ENCODE assay signal across 8 mouse cellular contexts in genomic region chr3:142743973-142744898, GRCm38 (mm10). TPM values are rescaled to one million over a fixed set of nuclear protein-coding genes. Genes with fewer than 3 reads are reported as not detected.
DNase-seq lines count a peak whose midpoint lies in the region; ATAC-seq and TF ChIP-seq lines count a peak whose summit lies in the region.

No protein-coding gene starts in this region.

- no peak overlapping the region for H3K4me3 ChIP-seq in spleen, adult 2 months (ENCODE audit: extremely low read depth, insufficient read depth, insufficient read length)
- H3K4me3 ChIP-seq in bone marrow, adult 2 months (replicated peaks; ENCODE audit: control insufficient read depth, low read depth, low read length): no peak overlapping the region
- no peak overlapping the region for H3K4me3 ChIP-seq in forebrain, embryonic 11.5 days (ENCODE audit: low read depth, low read length)

- no peaks in the 10 kb centered on the region for H3K27me3 ChIP-seq in spleen, adult 2 months (ENCODE audit: control insufficient read depth, insufficient read depth, low read length)
- no peaks in the 10 kb centered on the region for H3K27me3 ChIP-seq in forebrain, embryonic 11.5 days (ENCODE audit: control insufficient read depth, insufficient read depth, low read length)

- H3K4me2 ChIP-seq in forebrain, embryonic 11.5 days (ENCODE audit: low read depth, low read length, severe bottlenecking): no peak overlapping the region

- no peaks in the 10 kb centered on the region for H3K9me3 ChIP-seq in forebrain, embryonic 11.5 days (ENCODE audit: control insufficient read depth, low read length)

- peak; percentile 37; the same call in 1 of the 2 replicates for ATAC-seq in forebrain, embryonic 11.5 days (replicated peaks; ENCODE audit: low FRiP score)

- WGBS in spleen, adult 2 months: 69% methylated on average over 21 of the region's 21 CpGs
- WGBS in bone marrow, adult 2 months: 62% methylated on average over 21 of the region's 21 CpGs
- WGBS in forebrain, embryonic 11.5 days: 60% methylated on average over 21 of the region's 21 CpGs

- H3K4me1 ChIP-seq in spleen, adult 2 months (ENCODE audit: control insufficient read depth, insufficient read depth, insufficient read length): no peaks in the 10 kb centered on the region
- H3K4me1 ChIP-seq in bone marrow, adult 2 months (ENCODE audit: control insufficient read depth, insufficient read depth, low read length): no peaks in the 10 kb centered on the region
- H3K4me1 ChIP-seq in forebrain, embryonic 11.5 days (replicated peaks; ENCODE audit: control insufficient read depth, insufficient read depth, low read length): no peaks in the 10 kb centered on the region

- TF ChIP-seq CTCF in spleen, adult 2 months (IDR thresholded peaks at IDR 0.05; ENCODE audit: extremely low read depth, insufficient read depth, insufficient read length, insufficient replicate concordance): peak; percentile 66; the same call in 1 of the 2 replicates
- TF ChIP-seq CTCF in bone marrow, adult 2 months (IDR thresholded peaks at IDR 0.05; ENCODE audit: control insufficient read depth, insufficient read depth, low read length): peak; percentile 82

- no peak overlapping the region for H3K9ac ChIP-seq in forebrain, embryonic 11.5 days (ENCODE audit: low read length)

- TF ChIP-seq POLR2A in spleen, adult 2 months (IDR thresholded peaks at IDR 0.05; ENCODE audit: low read depth, low read length): no peak
- TF ChIP-seq POLR2A in bone marrow, adult 2 months (IDR thresholded peaks at IDR 0.05; ENCODE audit: borderline replicate concordance, control insufficient read depth, low read depth, low read length): no peak

- H3K27ac ChIP-seq in spleen, adult 2 months (ENCODE audit: insufficient read depth, low read length): no peak overlapping the region
- H3K27ac ChIP-seq in bone marrow, adult 2 months (ENCODE audit: control insufficient read depth, insufficient read depth, low read depth, low read length, poor library complexity): no peak overlapping the region
- no peak overlapping the region for H3K27ac ChIP-seq in forebrain, embryonic 11.5 days (ENCODE audit: low read depth, low read length)

- no peaks in the 10 kb centered on the region for H3K36me3 ChIP-seq in spleen, adult 2 months (ENCODE audit: control insufficient read depth, insufficient read depth, low read length)
- no peaks in the 10 kb centered on the region for H3K36me3 ChIP-seq in forebrain, embryonic 11.5 days (ENCODE audit: control insufficient read depth, insufficient read depth, low read length)

- peak; percentile 17 to 31 for DNase-seq in spleen, adult 2 months (ENCODE audit: low read depth in 1 of 2, low spot score in 2 of 2)
- DNase-seq in spleen, adult 12 weeks (ENCODE audit: low spot score): no peak
- DNase-seq in forebrain, embryonic 11.5 days (ENCODE audit: low spot score): peak; percentile 69
- peak; percentile 56 for DNase-seq in kidney, adult 9 months
- peak; percentile 13 for DNase-seq in lung, postnatal 25 days (ENCODE audit: low spot score)
- DNase-seq in spleen, postnatal 36 days (ENCODE audit: low spot score in 2 of 2): peak; percentile 5 to 19
- DNase-seq in right cerebral cortex, postnatal 10 days (ENCODE audit: low spot score in 2 of 2): no peak

RNA-seq across cellular contexts. Expression of gene Gtf2b, which starts 20.6 kb away (rescaled TPM):
- polyA plus RNA-seq in spleen, adult 2 months (2012; rRNA removed): 11.3 and 12.2 TPM in 2 replicates
- polyA plus RNA-seq in bone marrow, adult 2 months (2011; ENCODE audit: insufficient read depth, insufficient read length, low replicate concordance, missing spikeins): 15.2 and 17.4 TPM in 2 replicates
- 94.1 and 94.7 TPM in 2 replicates for polyA plus RNA-seq in forebrain, embryonic 11.5 days (2014; fragmentation: Nextera tagmentation; extraction: Ambion mirVana)

RNA-seq across cellular contexts. Expression of gene Kyat3, which starts 43.4 kb away (rescaled TPM):
- 0.70 and 0.97 TPM in 2 replicates for polyA plus RNA-seq in spleen, adult 2 months (2012; rRNA removed)
- polyA plus RNA-seq in bone marrow, adult 2 months (2011; ENCODE audit: insufficient read depth, insufficient read length, low replicate concordance, missing spikeins): 2.2 and 3.4 TPM in 2 replicates
- 10.4 and 11.3 TPM in 2 replicates for polyA plus RNA-seq in forebrain, embryonic 11.5 days (2014; fragmentation: Nextera tagmentation; extraction: Ambion mirVana)

Comparison
In these comparisons a context has a peak if more than half of its experiments do, and no peak if none do; other contexts are left out.
1. DNase-seq: peak in spleen, adult 2 months (2 of 2), forebrain, embryonic 11.5 days (single experiment), kidney, adult 9 months (single experiment), lung, postnatal 25 days (single experiment) and spleen, postnatal 36 days (2 of 2); none in spleen, adult 12 weeks (single experiment) and right cerebral cortex, postnatal 10 days (0 of 2).